Mouse (Mus musculus): ENCODE data around the gene Ift22. TPM values are rescaled to one million over a fixed set of nuclear protein-coding genes. Genes with fewer than 3 reads are reported as not detected.

Ift22 gene
- polyA plus RNA-seq, 1 experiment from 2014 or later: 86.7 TPM

DNA sequence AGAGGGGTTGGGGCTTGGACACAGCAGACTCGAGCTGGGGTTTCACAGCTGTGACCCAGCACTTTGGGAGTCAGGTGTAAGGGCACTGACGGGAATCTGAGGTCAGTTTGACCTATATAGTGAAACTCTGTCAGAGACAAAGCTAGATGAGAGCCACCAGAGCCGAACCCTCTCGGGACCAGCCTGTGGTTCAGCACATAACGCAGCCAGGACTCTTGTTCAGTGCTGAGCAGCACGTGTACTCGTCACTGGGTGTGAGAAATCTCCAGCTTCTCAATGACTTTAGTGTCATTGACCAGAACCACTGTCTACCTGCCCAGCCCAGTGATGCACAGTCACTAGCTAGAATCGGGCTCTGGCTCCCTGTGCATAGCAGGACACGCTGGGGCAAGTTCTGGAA is 14.9 kb downstream of the Ift22 start:
- H3K27me3 ChIP-seq (ENCODE audit: control insufficient read depth, insufficient read depth, low read length): no peaks in the 10 kb centered on the region
- no peaks in the 10 kb centered on the region for H3K9me3 ChIP-seq (ENCODE audit: control insufficient read depth, low read length)
- no peak for ATAC-seq (ENCODE audit: low FRiP score, low TSS enrichment)
- H3K9ac ChIP-seq (ENCODE audit: low read depth, low read length): no peak overlapping the region
- H3K4me1 ChIP-seq (ENCODE audit: control insufficient read depth, insufficient read depth, low read length): no peaks in the 10 kb centered on the region
- WGBS: 81% methylated on average over 9 of the region's 9 CpGs
- no peaks in the 10 kb centered on the region for H3K36me3 ChIP-seq (ENCODE audit: control insufficient read depth, insufficient read depth, low read length)
- no peak overlapping the region for H3K4me3 ChIP-seq (ENCODE audit: low read length)
- H3K27ac ChIP-seq (ENCODE audit: low read depth, low read length): no peak overlapping the region
- H3K4me2 ChIP-seq (replicated peaks; ENCODE audit: low read depth, low read length): no peak overlapping the region

DNA sequence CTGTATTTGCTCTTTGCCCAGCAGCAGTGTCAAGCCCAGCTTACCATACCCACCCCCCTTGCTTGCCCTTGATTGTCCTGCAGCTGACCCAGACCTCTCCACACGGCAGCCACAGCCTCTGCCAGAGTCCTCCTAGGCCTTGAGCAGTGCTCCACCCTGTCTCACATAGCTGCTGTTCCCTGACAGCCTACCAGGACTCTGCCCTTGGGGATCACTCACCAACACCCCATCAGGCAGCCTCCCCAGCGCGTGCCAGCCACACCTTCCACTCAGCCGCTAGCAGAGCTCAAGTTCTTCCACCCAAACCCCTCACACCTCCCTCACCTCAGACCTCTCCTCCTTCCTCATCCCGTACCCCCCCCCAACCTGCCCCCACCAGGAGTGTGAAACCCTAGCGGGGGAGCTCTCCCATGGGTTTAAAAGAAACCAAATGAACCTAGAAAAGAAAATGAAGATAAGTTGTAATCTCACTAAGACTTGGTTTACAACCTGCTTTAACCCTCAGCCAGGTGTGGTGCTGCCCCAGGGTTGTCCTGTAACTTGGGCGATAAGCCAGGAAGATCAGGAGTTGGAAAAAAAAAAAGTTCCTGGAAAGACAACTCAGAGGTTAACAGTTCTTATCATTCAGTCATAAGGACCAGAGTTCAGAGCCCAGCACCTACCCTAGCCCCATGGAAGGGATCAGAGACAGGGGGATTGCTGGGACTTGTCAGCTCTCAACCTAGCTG is 16.0 kb downstream of the Ift22 start:
- Histone ChIP-seq H3K4me3 (ENCODE audit: low read length) (no peak overlapping the region), H3K36me3 (ENCODE audit: control insufficient read depth, insufficient read depth, low read length) (no peaks in the 10 kb centered on the region), H3K27ac (ENCODE audit: low read depth, low read length) (no peak overlapping the region), H3K9me3 (ENCODE audit: control insufficient read depth, low read length) (no peaks in the 10 kb centered on the region), H3K4me2 (replicated peaks; ENCODE audit: low read depth, low read length) (no peak overlapping the region), H3K9ac (ENCODE audit: low read depth, low read length) (no peak overlapping the region), H3K27me3 (ENCODE audit: control insufficient read depth, insufficient read depth, low read length) (no peaks in the 10 kb centered on the region), H3K4me1 (ENCODE audit: control insufficient read depth, insufficient read depth, low read length) (no peaks in the 10 kb centered on the region)
- WGBS: 71% methylated on average over 7 of the region's 7 CpGs
- no peak for ATAC-seq (ENCODE audit: low FRiP score, low TSS enrichment)

DNA sequence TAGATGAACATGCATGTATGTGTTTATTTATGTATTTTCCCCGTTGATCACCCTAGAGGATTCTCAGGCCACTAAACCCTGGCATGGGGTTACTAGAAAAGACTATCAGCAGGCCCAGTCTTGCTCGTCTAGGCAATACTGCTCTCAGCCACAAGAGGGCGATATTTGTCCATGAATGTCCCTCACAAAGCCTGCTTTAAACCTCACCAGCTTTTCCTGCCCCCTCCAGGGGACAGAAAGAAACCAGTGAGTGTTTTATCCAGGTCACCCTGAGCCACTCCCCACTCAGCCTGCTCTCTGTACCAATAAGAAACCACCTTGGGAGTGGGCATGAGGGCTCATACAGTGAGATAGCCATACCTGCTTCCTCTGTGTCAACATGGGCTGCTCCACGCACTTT is 21.1 kb downstream of the Ift22 start:
- peak; percentile 82 for ATAC-seq (ENCODE audit: low FRiP score, low TSS enrichment)
- WGBS: 23% methylated on average over 4 of the region's 4 CpGs

DNA sequence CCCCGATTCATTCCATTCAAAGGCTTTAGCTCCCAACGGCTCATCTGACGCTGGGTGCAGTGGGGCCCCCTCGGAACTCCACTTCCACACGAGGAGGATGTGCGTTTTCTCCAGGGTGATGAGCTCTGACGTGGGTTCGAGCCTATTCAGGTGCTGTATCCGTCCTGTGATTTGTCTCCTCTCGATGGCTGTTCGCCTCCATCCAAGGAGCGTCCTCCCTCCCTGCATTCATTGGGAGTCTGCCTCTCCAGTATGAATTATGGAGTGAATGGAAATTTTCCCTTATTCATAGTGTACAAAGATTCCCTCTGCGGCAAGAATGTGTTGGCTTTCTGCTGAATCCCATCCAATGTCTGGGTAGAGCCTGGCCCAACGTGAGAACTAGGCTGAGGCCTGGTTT is 23.9 kb downstream of the Ift22 start:
- Histone ChIP-seq H3K27ac (ENCODE audit: low read depth, low read length) (no peak overlapping the region), H3K4me2 (replicated peaks; ENCODE audit: low read depth, low read length) (no peak overlapping the region), H3K4me3 (ENCODE audit: low read length) (no peak overlapping the region), H3K4me1 (ENCODE audit: control insufficient read depth, insufficient read depth, low read length) (no peaks in the 10 kb centered on the region), H3K9ac (ENCODE audit: low read depth, low read length) (no peak overlapping the region), H3K36me3 (ENCODE audit: control insufficient read depth, insufficient read depth, low read length) (no peaks in the 10 kb centered on the region; the same call in 1 of the 2 replicates), H3K27me3 (ENCODE audit: control insufficient read depth, insufficient read depth, low read length) (no peaks in the 10 kb centered on the region), H3K9me3 (ENCODE audit: control insufficient read depth, low read length) (no peaks in the 10 kb centered on the region)
- ATAC-seq (ENCODE audit: low FRiP score, low TSS enrichment): no peak
- WGBS: 81% methylated on average over 14 of the region's 14 CpGs

More for the DNA sequence above, 21.1 kb downstream of the Ift22 start:
- no peaks in the 10 kb centered on the region for H3K9me3 ChIP-seq (ENCODE audit: control insufficient read depth, low read length)
- no peaks in the 10 kb centered on the region; the same call in 1 of the 2 replicates for H3K36me3 ChIP-seq (ENCODE audit: control insufficient read depth, insufficient read depth, low read length)
- H3K4me3 ChIP-seq (ENCODE audit: low read length): no peak overlapping the region
- H3K9ac ChIP-seq (ENCODE audit: low read depth, low read length): no peak overlapping the region
- H3K27me3 ChIP-seq (ENCODE audit: control insufficient read depth, insufficient read depth, low read length): no peaks in the 10 kb centered on the region
- H3K4me2 ChIP-seq (replicated peaks; ENCODE audit: low read depth, low read length): no peak overlapping the region
- H3K4me1 ChIP-seq (ENCODE audit: control insufficient read depth, insufficient read depth, low read length): no peaks in the 10 kb centered on the region
- H3K27ac ChIP-seq (ENCODE audit: low read depth, low read length): no peak overlapping the region

DNA sequence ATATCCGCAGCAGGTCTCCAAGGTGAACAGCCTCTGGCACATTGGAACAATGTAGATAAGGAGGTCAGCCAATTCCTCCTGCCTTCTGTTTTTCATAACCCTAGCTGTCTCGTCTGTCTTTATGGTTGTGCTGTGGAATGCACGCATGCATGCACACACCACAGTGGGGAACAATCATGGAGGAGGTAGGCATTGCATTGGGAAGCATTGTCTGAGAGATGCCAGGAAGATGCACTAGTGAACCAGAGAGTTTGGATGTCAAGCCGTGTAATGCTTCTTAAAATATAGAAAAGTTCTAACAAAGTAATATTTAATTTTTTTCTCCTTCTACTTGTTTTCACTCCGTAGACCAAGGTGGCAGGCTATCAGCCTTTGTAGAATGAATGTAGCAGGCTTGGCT is 25.0 kb downstream of the Ift22 start:
- Histone ChIP-seq H3K9me3 (ENCODE audit: control insufficient read depth, low read length) (no peaks in the 10 kb centered on the region), H3K4me3 (ENCODE audit: low read length) (no peak overlapping the region), H3K9ac (ENCODE audit: low read depth, low read length) (no peak overlapping the region), H3K27ac (ENCODE audit: low read depth, low read length) (no peak overlapping the region), H3K4me1 (ENCODE audit: control insufficient read depth, insufficient read depth, low read length) (no peaks in the 10 kb centered on the region), H3K4me2 (replicated peaks; ENCODE audit: low read depth, low read length) (no peak overlapping the region), H3K27me3 (ENCODE audit: control insufficient read depth, insufficient read depth, low read length) (no peaks in the 10 kb centered on the region), H3K36me3 (ENCODE audit: control insufficient read depth, insufficient read depth, low read length) (no peaks in the 10 kb centered on the region; the same call in 1 of the 2 replicates)
- WGBS: 82% methylated on average over 5 of the region's 5 CpGs
- ATAC-seq (ENCODE audit: low FRiP score, low TSS enrichment): no peak

DNA sequence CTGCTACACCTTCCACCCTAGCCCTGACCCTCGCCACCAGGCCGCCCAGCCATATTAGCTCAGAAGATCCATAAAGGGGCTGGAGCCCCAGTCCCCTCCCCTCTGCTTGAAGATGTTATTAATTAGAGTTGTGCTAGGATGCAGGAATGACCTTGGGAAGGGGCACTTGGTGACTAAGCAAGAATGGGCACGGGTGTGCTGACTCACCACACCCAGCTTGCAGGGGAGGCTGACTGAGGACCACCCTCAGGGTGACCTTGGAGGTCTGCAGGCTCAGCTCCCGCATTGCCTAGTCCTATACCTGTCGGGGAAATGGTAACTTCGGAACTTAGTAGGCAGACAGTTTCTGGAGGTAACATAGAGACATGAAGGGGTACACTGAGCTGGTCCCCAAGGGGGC is 26.0 kb downstream of the Ift22 start:
- WGBS: 86% methylated on average over 6 of the region's 6 CpGs
- H3K36me3 ChIP-seq (ENCODE audit: control insufficient read depth, insufficient read depth, low read length): no peaks in the 10 kb centered on the region; the same call in 1 of the 2 replicates
- H3K9ac ChIP-seq (ENCODE audit: low read depth, low read length): no peak overlapping the region
- no peaks in the 10 kb centered on the region for H3K4me1 ChIP-seq (ENCODE audit: control insufficient read depth, insufficient read depth, low read length)
- no peaks in the 10 kb centered on the region for H3K9me3 ChIP-seq (ENCODE audit: control insufficient read depth, low read length)
- ATAC-seq (ENCODE audit: low FRiP score, low TSS enrichment): no peak
- no peak overlapping the region for H3K27ac ChIP-seq (ENCODE audit: low read depth, low read length)
- H3K4me3 ChIP-seq (ENCODE audit: low read length): no peak overlapping the region
- no peak overlapping the region for H3K4me2 ChIP-seq (replicated peaks; ENCODE audit: low read depth, low read length)
- H3K27me3 ChIP-seq (ENCODE audit: control insufficient read depth, insufficient read depth, low read length): no peaks in the 10 kb centered on the region

DNA sequence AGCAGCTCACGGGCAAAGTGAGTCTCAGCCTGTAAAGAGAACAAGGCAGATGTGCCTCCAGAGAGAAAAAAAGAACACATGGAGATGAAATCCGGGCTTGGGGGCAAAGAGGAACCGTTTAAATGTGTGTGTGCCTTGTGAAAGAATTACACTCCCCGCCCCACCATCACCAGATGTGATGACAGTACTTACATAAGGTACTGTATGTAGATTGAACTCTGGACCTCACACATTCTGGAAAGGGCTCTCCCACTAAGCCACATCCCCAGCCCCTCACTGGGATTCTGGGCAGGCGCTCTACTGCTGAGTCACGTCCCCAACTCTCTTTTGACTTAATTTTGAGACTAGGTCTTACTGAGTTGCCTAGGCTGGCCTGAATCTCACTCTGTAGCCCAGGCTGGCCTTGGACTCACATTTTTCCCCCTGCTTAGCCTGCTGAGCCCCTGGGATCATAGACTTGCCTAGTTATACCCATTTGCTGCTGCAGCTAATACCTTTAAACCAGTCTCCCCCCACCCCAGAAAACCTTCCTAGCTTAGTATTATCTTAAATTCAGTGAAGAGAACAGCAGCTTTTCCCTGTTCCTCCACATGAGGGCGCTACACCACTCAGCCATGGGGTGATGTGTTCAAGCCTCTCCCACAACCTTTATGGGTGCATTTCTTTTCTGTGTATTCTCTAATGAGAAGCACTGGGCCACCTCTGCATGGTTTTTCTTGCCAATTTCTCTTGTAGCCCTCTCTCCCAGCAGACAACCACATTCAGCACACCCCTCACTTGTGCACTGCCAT is 28.1 kb downstream of the Ift22 start:
- Histone ChIP-seq H3K9me3 (ENCODE audit: control insufficient read depth, low read length) (no peaks in the 10 kb centered on the region), H3K27ac (ENCODE audit: low read depth, low read length) (no peak overlapping the region)
- 70% methylated on average over 7 of the region's 7 CpGs for WGBS

DNA sequence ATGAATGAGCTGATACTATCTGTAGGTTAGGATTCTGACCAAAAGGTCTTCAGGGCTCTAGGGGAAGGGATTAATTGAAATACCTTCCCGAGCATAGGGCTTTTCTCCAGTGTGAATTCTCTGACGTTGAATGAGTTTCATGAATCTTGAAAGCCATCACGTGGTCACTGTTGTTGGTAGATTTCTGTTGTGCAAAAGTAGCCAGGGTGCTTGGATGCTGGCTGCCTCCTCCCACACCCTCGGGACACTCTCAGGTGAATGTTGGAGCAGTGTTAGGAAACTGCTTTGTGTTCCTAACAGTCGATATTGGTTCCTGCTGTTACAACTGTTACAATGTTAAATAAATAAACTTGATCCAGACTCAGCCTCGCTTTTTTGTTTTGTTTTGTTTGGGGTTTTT is 28.8 kb downstream of the Ift22 start:
- no peak overlapping the region for H3K27ac ChIP-seq (ENCODE audit: low read depth, low read length)
- 80% methylated on average over 6 of the region's 6 CpGs for WGBS
- ATAC-seq (ENCODE audit: low FRiP score, low TSS enrichment): no peak

More for the DNA sequence above, 28.1 kb downstream of the Ift22 start:
- Histone ChIP-seq H3K4me2 (replicated peaks; ENCODE audit: low read depth, low read length) (no peak overlapping the region), H3K36me3 (ENCODE audit: control insufficient read depth, insufficient read depth, low read length) (no peaks in the 10 kb centered on the region), H3K27me3 (ENCODE audit: control insufficient read depth, insufficient read depth, low read length) (no peaks in the 10 kb centered on the region), H3K4me1 (ENCODE audit: control insufficient read depth, insufficient read depth, low read length) (no peaks in the 10 kb centered on the region), H3K9ac (ENCODE audit: low read depth, low read length) (no peak overlapping the region), H3K4me3 (ENCODE audit: low read length) (no peak overlapping the region)
- ATAC-seq (ENCODE audit: low FRiP score, low TSS enrichment): no peak

DNA sequence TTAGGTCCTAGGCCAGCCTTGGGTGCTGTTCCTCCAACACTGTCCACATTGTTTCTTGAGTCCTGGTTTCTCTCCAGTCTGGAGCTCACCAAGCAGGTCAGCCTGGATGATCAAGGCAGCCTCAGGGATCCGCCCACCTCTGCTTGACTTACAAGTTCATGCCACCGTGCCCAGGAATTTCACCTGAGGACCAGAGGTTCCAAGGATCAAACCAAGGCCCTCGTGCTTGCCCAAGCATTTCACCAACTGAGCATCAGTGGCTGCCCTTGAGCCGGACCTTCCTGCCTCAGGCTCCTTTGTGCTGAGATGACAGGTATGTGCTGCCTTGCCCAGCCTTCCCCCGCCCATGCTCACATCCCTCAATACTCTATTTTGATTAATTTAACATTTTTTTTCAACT is 29.7 kb downstream of the Ift22 start:
- Histone ChIP-seq H3K27ac (ENCODE audit: low read depth, low read length) (no peak overlapping the region), H3K9ac (ENCODE audit: low read depth, low read length) (no peak overlapping the region), H3K9me3 (ENCODE audit: control insufficient read depth, low read length) (no peaks in the 10 kb centered on the region), H3K4me3 (ENCODE audit: low read length) (no peak overlapping the region), H3K4me1 (ENCODE audit: control insufficient read depth, insufficient read depth, low read length) (no peaks in the 10 kb centered on the region), H3K27me3 (ENCODE audit: control insufficient read depth, insufficient read depth, low read length) (no peaks in the 10 kb centered on the region), H3K36me3 (ENCODE audit: control insufficient read depth, insufficient read depth, low read length) (no peaks in the 10 kb centered on the region), H3K4me2 (replicated peaks; ENCODE audit: low read depth, low read length) (no peak overlapping the region)
- 73% methylated on average over 5 of the region's 5 CpGs for WGBS
- ATAC-seq (ENCODE audit: low FRiP score, low TSS enrichment): no peak

More for the DNA sequence above, 28.8 kb downstream of the Ift22 start:
- no peaks in the 10 kb centered on the region for H3K4me1 ChIP-seq (ENCODE audit: control insufficient read depth, insufficient read depth, low read length)
- no peaks in the 10 kb centered on the region for H3K36me3 ChIP-seq (ENCODE audit: control insufficient read depth, insufficient read depth, low read length)
- no peak overlapping the region for H3K9ac ChIP-seq (ENCODE audit: low read depth, low read length)
- H3K4me3 ChIP-seq (ENCODE audit: low read length): no peak overlapping the region
- H3K9me3 ChIP-seq (ENCODE audit: control insufficient read depth, low read length): no peaks in the 10 kb centered on the region
- no peaks in the 10 kb centered on the region for H3K27me3 ChIP-seq (ENCODE audit: control insufficient read depth, insufficient read depth, low read length)
- H3K4me2 ChIP-seq (replicated peaks; ENCODE audit: low read depth, low read length): no peak overlapping the region

Measured in kidney, embryonic 14.5 days (tissue).